Mouse (Mus musculus) brain, adult 10 weeks (tissue): ENCODE measurements around the gene Tor1aip2. TPM values are rescaled to one million over a fixed set of nuclear protein-coding genes. Genes with fewer than 3 reads are reported as not detected.

Experiments used
- polyA plus RNA-seq: library from polyadenylated mRNA; stranded (reverse); fragments of 350-450 nt; fragmentation: Illumina TruSeq; extraction: RNeasy Lipid Tissue Mini Kit (QIAGEN cat#74804); gene quantifications from one replicate; pipeline ENCODE4 v1.2.3, GENCODE M21; 2015; ENCODE audit warnings: low read depth, low replicate concordance

Tor1aip2 gene
- polyA plus RNA-seq = 46.3 TPM

GRCm38 (mm10) chr1:156035269-156035929 is at the start of gene Tor1aip2:
Gene Tor1aip2, plus strand, starts transcription at chr1:156035403.

GRCm38 (mm10) chr1:156035930-156036737 is 931 bp downstream of the Tor1aip2 start, which contains the start of gene Tor1aip1:
Gene Tor1aip1, minus strand, starts transcription at chr1:156036480.

Other genes with a start within 250 kb of the Tor1aip2 start
- gene Qsox1, start 222.5 kb upstream of the Tor1aip2 start, polyA plus RNA-seq = 25.0 TPM
- 16.0 TPM for gene Cep350, start 62.1 kb upstream of the Tor1aip2 start, polyA plus RNA-seq
- gene Tor1aip1, start 1.1 kb downstream of the Tor1aip2 start, polyA plus RNA-seq = 23.8 TPM
- 6.4 TPM for gene Fam163a, start 169.6 kb downstream of the Tor1aip2 start, polyA plus RNA-seq